Mouse (Mus musculus) embryo, embryonic 10.5 days (tissue): ENCODE data around the gene Carnmt1.

Experiments used
- DNase-seq: peaks from one replicate; pipeline ENCODE4 v3.0.0-alpha.2; 2015; ENCODE audit warnings: low spot score

Carnmt1 gene

DNA sequence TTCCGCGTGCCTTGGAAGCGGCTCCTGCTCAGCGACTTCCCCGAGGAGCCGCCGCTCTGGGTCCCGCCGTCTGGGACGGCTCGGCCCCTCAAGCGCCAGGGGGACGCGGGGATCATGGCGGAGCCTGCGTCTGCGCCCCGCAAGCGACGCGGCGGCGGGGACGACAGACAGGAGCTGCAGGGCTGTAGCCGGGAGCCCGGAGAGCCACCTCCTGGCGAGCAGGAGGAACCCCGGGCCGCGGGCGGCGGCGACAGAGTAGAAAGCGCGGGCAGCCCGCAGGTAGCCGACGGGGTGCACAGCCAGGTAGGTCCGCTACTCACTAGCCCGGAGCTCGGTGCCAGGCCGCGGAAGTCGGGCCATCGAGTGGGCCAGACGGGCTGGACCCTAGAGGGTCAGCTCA is 42.8 kb downstream of the Carnmt1 start:
- peak; percentile 30 for DNase-seq

DNA sequence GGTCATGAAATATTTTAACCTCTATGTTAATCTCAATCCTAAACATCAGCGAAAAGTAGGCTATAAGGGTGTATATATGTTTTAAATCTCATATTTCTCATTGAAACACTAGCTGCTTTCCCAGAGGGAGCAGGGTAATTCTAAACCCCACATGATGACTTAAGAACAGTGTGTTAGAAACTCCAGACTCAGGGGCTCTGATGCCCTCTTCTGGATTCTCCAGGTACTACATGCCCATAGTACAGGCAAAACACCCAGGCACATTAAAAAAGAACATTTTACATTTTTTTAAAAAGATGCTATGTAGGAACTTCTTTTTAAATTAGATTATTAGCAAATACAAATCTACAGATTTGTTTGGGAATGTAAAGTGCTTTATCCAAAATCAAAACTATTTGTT is 45.8 kb downstream of the Carnmt1 start:
- peak; percentile 88 for DNase-seq

DNA sequence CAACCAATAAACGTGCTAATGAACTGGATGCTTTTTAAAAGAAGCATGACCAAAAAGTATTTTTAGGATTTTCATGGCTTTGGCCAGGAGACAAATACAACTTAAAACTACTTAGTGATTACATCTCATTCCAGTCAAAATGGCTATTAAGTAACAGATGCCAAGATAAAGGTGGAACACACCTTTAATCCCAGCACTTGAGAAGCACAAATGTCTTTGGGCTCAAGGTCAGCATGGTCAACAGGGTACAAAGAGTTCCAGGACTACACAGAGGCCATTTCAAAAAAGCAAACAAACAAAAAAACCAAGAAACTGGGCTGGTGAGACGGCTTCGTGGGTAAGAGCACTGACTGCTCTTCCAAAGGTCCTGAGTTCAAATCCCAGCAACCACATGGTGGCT is 49.8 kb downstream of the Carnmt1 start:
- DNase-seq: no peak

DNA sequence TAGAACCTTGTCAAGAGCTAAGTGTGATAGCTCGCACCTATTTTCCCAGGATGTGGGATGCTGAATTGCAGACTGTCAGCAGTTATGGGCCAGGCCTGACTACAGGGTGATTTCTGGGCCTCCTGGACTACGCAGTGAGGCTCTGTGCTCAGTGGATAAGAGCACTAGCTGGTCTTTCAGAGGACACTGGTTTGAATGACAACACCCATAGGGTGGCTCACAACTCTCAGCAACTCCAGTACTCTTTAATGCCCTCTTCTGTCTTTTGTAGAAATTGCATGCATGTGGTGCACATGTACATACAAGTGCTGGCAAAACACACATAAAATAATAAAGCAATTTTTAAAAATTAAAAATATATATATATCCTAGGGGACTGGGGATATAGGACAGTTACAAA is 54.6 kb downstream of the Carnmt1 start:
- DNase-seq: no peak

DNA sequence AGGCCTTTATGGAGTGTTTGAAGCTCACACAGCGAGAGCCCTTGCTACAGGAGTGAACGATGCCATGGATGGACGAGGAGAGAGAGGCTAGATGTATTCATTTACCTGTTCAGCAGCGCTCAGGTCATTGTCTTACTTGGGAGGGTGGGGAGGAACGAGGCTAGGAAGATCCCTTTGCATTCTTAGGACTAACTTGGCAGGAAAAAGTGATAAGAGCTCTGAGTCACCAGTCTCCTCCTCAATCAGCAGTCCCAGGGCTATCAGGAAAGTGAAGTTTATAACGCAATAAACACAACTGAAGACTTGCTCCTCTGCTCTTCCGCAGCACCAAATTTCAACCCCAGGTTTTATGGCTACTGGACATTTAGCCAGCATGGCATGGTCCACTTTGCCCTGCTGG is 59.7 kb downstream of the Carnmt1 start:
- DNase-seq: no peak

DNA sequence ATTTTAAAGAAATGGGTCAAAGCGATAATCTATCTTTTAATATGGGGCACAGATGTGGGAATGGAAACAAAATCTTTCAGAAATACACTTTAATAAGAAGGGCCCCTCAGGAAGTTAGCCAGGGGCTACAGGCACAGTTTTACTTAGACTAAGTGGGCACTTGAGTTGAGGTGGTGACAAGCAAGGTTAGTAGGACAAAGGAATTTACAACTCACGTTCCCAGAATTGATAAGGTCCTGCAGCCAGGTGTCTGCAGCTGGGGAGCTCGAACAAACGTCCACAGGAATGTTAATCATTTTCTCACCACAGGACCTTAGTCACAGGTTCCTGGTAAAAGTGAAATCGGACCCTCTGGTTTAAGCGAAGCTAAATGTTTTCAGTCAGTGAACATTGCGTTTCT is 60.5 kb downstream of the Carnmt1 start:
- no peak for DNase-seq

DNA sequence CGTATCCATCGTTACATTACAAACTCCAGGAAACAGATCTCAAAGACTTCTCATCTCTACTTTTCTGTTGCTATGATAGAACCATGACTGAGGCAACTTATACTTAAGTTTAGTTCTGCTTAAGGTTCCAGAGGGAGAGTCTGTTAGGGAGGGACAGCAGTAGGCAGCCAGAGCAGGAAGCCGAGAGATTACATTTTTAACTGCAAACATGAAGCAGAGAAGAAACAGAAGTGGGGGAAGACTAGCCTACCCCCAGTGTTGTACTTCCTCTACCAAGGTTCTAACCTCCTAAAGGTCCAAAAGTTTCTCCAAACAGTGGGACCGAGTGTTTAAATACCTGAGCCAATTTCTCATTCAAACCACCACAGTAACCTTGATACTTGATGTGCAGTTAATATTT is 65.3 kb downstream of the Carnmt1 start:
- DNase-seq: no peak

DNA sequence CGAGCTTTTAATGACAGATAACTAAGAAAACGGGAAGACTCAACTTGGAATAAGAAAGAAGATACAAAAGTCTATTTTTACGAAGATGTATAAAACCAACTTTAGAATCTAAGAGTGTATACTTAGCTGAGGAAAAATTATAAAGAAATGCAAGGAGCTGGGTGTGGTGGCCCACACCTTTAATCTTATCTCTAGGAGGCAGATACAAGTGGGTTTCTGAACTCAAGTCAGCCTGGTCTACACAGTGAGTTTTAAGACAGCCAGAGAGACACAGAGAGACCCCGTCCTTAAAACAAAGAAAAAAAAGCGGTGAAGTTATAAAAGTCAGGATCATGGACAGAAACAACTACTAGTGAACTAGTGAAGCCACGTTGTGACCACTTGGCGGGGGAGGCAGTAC is 68.6 kb downstream of the Carnmt1 start:
- no peak for DNase-seq

DNA sequence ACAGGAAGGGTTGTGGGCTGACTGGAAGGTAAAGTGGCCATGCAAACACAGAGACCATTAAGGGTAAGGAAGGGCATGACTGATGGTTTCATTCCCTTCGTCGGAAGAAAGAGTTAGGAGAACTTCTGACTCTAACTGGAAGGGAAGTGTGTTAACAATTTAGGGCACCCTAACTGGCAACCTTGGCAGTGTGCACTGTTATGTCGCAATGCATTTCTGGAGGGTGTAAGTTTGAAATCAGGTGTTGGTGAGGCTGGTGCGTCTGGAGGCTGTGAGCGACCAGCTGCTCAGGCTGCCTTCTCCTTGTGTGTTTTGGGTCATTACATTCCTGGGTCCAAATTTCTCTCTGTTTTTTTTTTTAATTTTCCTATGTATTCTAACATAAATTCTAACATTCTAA is 73.4 kb downstream of the Carnmt1 start:
- DNase-seq: no peak

DNA sequence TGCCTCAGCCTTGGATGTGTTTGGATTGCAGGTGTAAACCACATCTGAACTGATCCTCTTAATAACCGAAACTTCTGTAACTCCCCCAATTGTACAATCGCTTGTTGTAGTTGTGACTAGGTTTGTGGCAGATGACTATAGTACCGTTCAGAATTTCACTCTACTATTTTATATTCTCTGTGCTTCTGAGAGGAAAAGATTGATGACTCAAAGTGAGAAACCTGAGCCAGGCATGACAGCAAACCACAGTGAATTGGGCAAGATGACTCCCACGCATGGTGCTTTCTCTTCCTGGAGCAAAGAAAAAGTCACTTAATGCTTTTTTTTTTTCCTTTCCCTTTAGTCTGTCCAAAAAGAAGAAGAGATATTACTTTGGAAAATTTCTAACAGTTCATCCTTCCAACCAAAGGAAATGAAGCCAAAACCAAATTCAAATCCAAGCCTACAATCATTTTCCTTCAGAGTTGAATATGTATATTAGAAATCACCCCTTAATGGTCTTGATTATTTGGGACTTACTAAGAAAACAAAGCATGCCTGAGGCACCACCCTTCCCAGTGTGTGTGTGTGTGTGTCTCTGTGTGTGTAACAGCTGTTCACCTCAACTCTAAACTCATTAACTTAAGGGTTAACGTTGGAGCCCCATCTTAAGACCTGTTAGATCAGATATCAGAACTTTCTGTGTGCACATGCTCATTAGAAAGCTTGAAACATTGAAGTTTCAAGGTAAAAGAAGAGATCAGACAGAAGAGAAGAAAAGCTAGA is 76.2 kb downstream of the Carnmt1 start:
- DNase-seq: no peak

DNA sequence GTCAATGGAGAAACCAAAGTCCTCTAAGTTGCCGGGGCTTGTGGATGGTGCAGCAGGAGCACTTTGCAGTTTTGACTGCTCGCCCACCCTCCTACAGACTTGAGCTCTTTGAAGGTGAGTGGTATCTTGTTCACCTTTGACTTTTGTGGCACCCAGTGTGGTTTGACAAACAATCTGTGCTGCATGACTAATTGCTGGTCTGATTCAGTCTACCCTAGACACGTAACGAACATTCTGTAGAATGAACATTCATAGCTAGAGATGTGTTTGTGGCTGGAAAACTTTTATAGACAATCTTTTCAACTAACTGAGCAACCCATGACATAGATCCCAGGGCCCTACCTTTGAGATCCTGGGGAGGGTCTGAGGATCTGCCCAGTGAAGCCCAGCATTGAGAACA is 76.8 kb downstream of the Carnmt1 start:
- DNase-seq: no peak

DNA sequence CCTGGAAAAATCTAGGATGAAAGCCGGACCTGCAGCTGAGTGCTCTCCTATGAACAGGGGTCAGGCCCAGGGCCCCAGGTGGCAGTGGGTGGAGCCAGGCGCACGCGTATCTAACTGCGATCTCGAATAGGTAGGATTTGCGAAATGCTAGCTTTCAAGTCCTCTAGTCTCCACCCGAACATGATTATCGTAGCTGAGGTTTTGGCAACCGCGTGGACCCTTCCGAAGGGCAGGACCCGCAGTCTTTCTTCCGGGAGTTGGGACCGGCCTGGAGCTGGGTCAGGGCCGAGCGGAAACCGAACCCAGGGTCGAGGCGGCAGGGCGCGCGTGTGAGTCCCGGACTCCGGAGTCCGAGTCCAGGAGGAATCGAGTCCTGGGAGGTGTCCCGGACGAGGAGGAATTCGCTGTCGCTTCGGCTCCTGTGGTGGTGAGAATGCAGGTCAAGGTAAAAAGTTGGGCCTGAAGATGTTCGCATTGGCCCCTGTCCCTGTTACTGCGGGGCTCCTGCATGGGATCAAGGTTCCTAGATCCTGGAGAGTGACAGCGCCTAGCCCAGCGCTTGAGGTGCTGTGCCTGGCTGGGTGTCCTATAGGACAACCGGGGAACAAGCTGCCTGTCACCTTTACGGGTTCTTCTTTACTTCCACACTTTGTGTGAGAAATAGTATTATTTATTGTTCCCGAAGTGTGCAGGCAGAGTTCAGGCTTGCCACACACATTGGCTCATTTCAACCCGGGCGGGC is 79.2 kb downstream of the Carnmt1 start, which contains the start of gene Trpm6:
Trpm6 (plus strand) TSS at position 386 of the 742 bp plus-strand sequence.
- DNase-seq: peak; percentile 26
